Mouse (Mus musculus) small intestine, adult 2 months (tissue): ENCODE data around the gene Gtsf1l.

Source experiments
- CTCF ChIP-seq: fragments of 200-500 bp; IDR thresholded peaks from 2 replicates; pipeline ENCODE4 v1.5.1; 2012; ENCODE audit warnings: low read depth, mild to moderate bottlenecking, control low read depth, inconsistent platforms, low read length, moderate library complexity, mixed read lengths; ENCODE audit not compliant: insufficient replicate concordance, insufficient read length; ENCODE audit errors: extremely low read depth
- POLR2A ChIP-seq: fragments of 200-500 bp; IDR thresholded peaks from 2 replicates; pipeline ENCODE4 v1.6.1; 2012; ENCODE audit warnings: low read depth, mild to moderate bottlenecking, control low read depth, inconsistent platforms, low read length, moderate library complexity

GRCm38 (mm10) chr2:163089475-163090123, 1.9 kb upstream of the Gtsf1l start:
- TF ChIP-seq CTCF = peak; percentile 44; the same call in 1 of the 2 replicates
- no peak for TF ChIP-seq POLR2A
